Mouse (Mus musculus): ENCODE measurements around the gene Psg20. TPM values are rescaled to one million over a fixed set of nuclear protein-coding genes. Genes with fewer than 3 reads are reported as not detected.
"Not testable (repeated sequence)": the region's sequence is repeated elsewhere in the genome, so short reads cannot be mapped to it uniquely, and the experiment has no call there.

Gene Psg20
- polyA plus RNA-seq (2016; fragmentation: Nextera tagmentation; extraction: Ambion mirVana): not detected in 2 replicates

GRCm38 (mm10) chr7:18686085-18686484 lies at the start of gene Psg20:
TSS of gene Psg20 (minus strand) at chr7:18686185.
- Histone ChIP-seq H3K9ac (no peak within 1 kb of the TSS), H3K9me3 (replicated peaks) (no peaks in the 10 kb centered on the region), H3K4me2 (replicated peaks) (no peak within 1 kb of the TSS), H3K27me3 (no peaks in the 10 kb centered on the region), H3K36me3 (no peaks in the 10 kb centered on the region), H3K4me1 (no peaks in the 10 kb centered on the region), H3K27ac (no peak within 1 kb of the TSS), H3K4me3 (no peak within 1 kb of the TSS)
- no peak for ATAC-seq (ENCODE audit: low FRiP score)
- WGBS: 80% methylated on average over 2 of the region's 2 CpGs

- WGBS: 87% methylated on average over 1 of the region's 1 CpGs
- H3K4me1 ChIP-seq: no peaks in the 10 kb centered on the region
- no peak for ATAC-seq (ENCODE audit: low FRiP score)
Observed at GRCm38 (mm10) chr7:18734451-18734850, 48.5 kb upstream of the Psg20 start.

GRCm38 (mm10) chr7:18733111-18733510 lies 47.1 kb upstream of the Psg20 start:
- H3K9me3 ChIP-seq (replicated peaks): no peaks in the 10 kb centered on the region

More at GRCm38 (mm10) chr7:18734451-18734850, 48.5 kb upstream of the Psg20 start:
- Histone ChIP-seq H3K36me3 (no peaks in the 10 kb centered on the region), H3K27ac (no peak overlapping the region), H3K9me3 (replicated peaks) (no peaks in the 10 kb centered on the region), H3K4me3 (no peak overlapping the region), H3K4me2 (replicated peaks) (no peak overlapping the region), H3K9ac (no peak overlapping the region), H3K27me3 (no peaks in the 10 kb centered on the region)

GRCm38 (mm10) chr7:18728391-18728790 lies 42.4 kb upstream of the Psg20 start:
- Histone ChIP-seq H3K9me3 (replicated peaks) (no peaks in the 10 kb centered on the region), H3K4me3 (no peak overlapping the region), H3K36me3 (no peaks in the 10 kb centered on the region), H3K4me1 (no peaks in the 10 kb centered on the region), H3K9ac (no peak overlapping the region), H3K27ac (no peak overlapping the region), H3K27me3 (no peaks in the 10 kb centered on the region), H3K4me2 (replicated peaks) (no peak overlapping the region)
- no peak for ATAC-seq (ENCODE audit: low FRiP score)
- WGBS: 81% methylated on average over 1 of the region's 1 CpGs

More at GRCm38 (mm10) chr7:18733111-18733510, 47.1 kb upstream of the Psg20 start:
- Histone ChIP-seq H3K4me3 (no peak overlapping the region), H3K36me3 (no peaks in the 10 kb centered on the region), H3K4me2 (replicated peaks) (no peak overlapping the region), H3K4me1 (no peaks in the 10 kb centered on the region), H3K27me3 (no peaks in the 10 kb centered on the region), H3K27ac (no peak overlapping the region), H3K9ac (no peak overlapping the region)
- ATAC-seq (ENCODE audit: low FRiP score): no peak

GRCm38 (mm10) chr7:18725931-18726330 lies 39.9 kb upstream of the Psg20 start:
- not testable (repeated sequence) for ATAC-seq (ENCODE audit: low FRiP score); H3K4me1 ChIP-seq; H3K27ac ChIP-seq; H3K9ac ChIP-seq; H3K4me3 ChIP-seq; H3K9me3 ChIP-seq (replicated peaks); H3K27me3 ChIP-seq; H3K4me2 ChIP-seq (replicated peaks); H3K36me3 ChIP-seq

- Histone ChIP-seq H3K9me3 (replicated peaks) (no peaks in the 10 kb centered on the region), H3K27ac (no peak overlapping the region)
- 88% methylated on average over 6 of the region's 6 CpGs for WGBS
Observed at GRCm38 (mm10) chr7:18724001-18724400, 38.0 kb upstream of the Psg20 start.

GRCm38 (mm10) chr7:18717790-18718189 lies 31.8 kb upstream of the Psg20 start, which contains the start of gene Psg22:
TSS of gene Psg22 (plus strand) at chr7:18718090.
- 46% methylated on average over 2 of the region's 2 CpGs for WGBS
- Histone ChIP-seq H3K27ac (no peak within 1 kb of the TSS), H3K36me3 (no peaks in the 10 kb centered on the region), H3K4me1 (no peaks in the 10 kb centered on the region), H3K9me3 (replicated peaks) (no peaks in the 10 kb centered on the region), H3K9ac (no peak within 1 kb of the TSS), H3K4me3 (no peak within 1 kb of the TSS), H3K4me2 (replicated peaks) (no peak within 1 kb of the TSS), H3K27me3 (no peaks in the 10 kb centered on the region)
- ATAC-seq (ENCODE audit: low FRiP score): no peak

More at GRCm38 (mm10) chr7:18724001-18724400, 38.0 kb upstream of the Psg20 start:
- Histone ChIP-seq H3K4me3 (no peak overlapping the region), H3K4me2 (replicated peaks) (no peak overlapping the region), H3K36me3 (no peaks in the 10 kb centered on the region), H3K9ac (no peak overlapping the region), H3K4me1 (no peaks in the 10 kb centered on the region), H3K27me3 (no peaks in the 10 kb centered on the region)
- no peak for ATAC-seq (ENCODE audit: low FRiP score)

GRCm38 (mm10) chr7:18715546-18715945 lies 29.6 kb upstream of the Psg20 start:
- ATAC-seq (ENCODE audit: low FRiP score): no peak
- H3K27ac ChIP-seq: no peak overlapping the region
- H3K36me3 ChIP-seq: no peaks in the 10 kb centered on the region
- 82% methylated on average over 4 of the region's 4 CpGs for WGBS
- H3K9me3 ChIP-seq (replicated peaks): no peaks in the 10 kb centered on the region
- H3K4me3 ChIP-seq: no peak overlapping the region
- no peaks in the 10 kb centered on the region for H3K4me1 ChIP-seq
- no peak overlapping the region for H3K9ac ChIP-seq
- H3K4me2 ChIP-seq (replicated peaks): no peak overlapping the region
- no peaks in the 10 kb centered on the region for H3K27me3 ChIP-seq

- H3K4me1 ChIP-seq: no peaks in the 10 kb centered on the region
- no peak overlapping the region for H3K4me3 ChIP-seq
- no peak overlapping the region for H3K4me2 ChIP-seq (replicated peaks)
- 72% methylated on average over 1 of the region's 1 CpGs for WGBS
- no peaks in the 10 kb centered on the region for H3K36me3 ChIP-seq
- no peak overlapping the region for H3K27ac ChIP-seq
- H3K9me3 ChIP-seq (replicated peaks): no peaks in the 10 kb centered on the region
- no peak for ATAC-seq (ENCODE audit: low FRiP score)
- H3K9ac ChIP-seq: no peak overlapping the region
- H3K27me3 ChIP-seq: no peaks in the 10 kb centered on the region
Observed at GRCm38 (mm10) chr7:18710846-18711245, 24.9 kb upstream of the Psg20 start.

GRCm38 (mm10) chr7:18710331-18710730 lies 24.3 kb upstream of the Psg20 start:
- not testable (repeated sequence) for H3K27me3 ChIP-seq; ATAC-seq (ENCODE audit: low FRiP score); H3K4me3 ChIP-seq; H3K36me3 ChIP-seq; H3K9me3 ChIP-seq (replicated peaks); H3K9ac ChIP-seq; H3K27ac ChIP-seq; H3K4me2 ChIP-seq (replicated peaks); H3K4me1 ChIP-seq
- 80% methylated on average over 4 of the region's 4 CpGs for WGBS

GRCm38 (mm10) chr7:18685586-18685985 lies 399 bp downstream of the Psg20 start:
- Histone ChIP-seq H3K4me1 (no peaks in the 10 kb centered on the region), H3K27ac (no peak overlapping the region), H3K27me3 (no peaks in the 10 kb centered on the region), H3K4me2 (replicated peaks) (no peak overlapping the region), H3K9me3 (replicated peaks) (no peaks in the 10 kb centered on the region), H3K9ac (no peak overlapping the region), H3K36me3 (no peaks in the 10 kb centered on the region), H3K4me3 (no peak overlapping the region)
- no peak for ATAC-seq (ENCODE audit: low FRiP score)

GRCm38 (mm10) chr7:18679772-18680171 lies 6.2 kb downstream of the Psg20 start:
- no peak overlapping the region for H3K4me2 ChIP-seq (replicated peaks)
- H3K9ac ChIP-seq: no peak overlapping the region
- no peaks in the 10 kb centered on the region for H3K36me3 ChIP-seq
- H3K27ac ChIP-seq: no peak overlapping the region
- no peaks in the 10 kb centered on the region for H3K4me1 ChIP-seq
- H3K9me3 ChIP-seq (replicated peaks): no peaks in the 10 kb centered on the region
- no peaks in the 10 kb centered on the region for H3K27me3 ChIP-seq
- WGBS: 49% methylated on average over 2 of the region's 2 CpGs
- no peak overlapping the region for H3K4me3 ChIP-seq
- ATAC-seq (ENCODE audit: low FRiP score): no peak

GRCm38 (mm10) chr7:18656625-18657024 lies 29.4 kb downstream of the Psg20 start, which contains the start of gene Psg21:
TSS of gene Psg21 (minus strand) at chr7:18656725.
- H3K4me1 ChIP-seq; H3K27ac ChIP-seq; H3K4me2 ChIP-seq (replicated peaks); H3K9ac ChIP-seq; H3K4me3 ChIP-seq; ATAC-seq (ENCODE audit: low FRiP score); H3K9me3 ChIP-seq (replicated peaks); H3K36me3 ChIP-seq; H3K27me3 ChIP-seq: not testable (repeated sequence)
- WGBS: 72% methylated on average over 2 of the region's 2 CpGs

All from hindbrain, embryonic 12.5 days (tissue).